In the genomic region with DNA sequence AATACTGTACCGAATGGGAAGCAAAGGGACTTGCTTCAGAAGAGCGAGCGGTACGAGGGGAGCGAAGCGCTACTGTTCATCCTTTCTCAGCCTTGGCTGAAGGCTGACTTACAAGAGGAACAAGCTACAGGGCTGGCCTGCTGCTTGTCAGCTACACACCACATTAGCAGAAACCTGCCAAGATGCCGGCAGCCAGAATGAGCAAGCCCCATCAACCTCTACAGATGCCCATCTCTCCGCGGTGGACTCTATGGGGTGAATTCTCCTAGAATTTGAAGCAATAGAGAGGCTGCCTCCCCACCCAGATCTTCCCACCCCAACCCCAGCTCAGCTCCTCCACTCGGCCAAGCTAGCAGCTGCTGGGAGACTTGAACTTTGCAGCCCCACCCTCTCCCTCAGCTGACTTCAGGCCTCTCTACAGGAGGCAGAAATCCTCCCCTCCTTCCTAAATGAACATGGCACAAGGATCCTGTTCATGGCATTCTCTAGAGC, we compare ENCODE assay signal across 9 mouse cellular contexts. TPM values are rescaled to one million over a fixed set of nuclear protein-coding genes. Genes with fewer than 3 reads are reported as not detected.
DNase-seq lines count a peak whose midpoint lies in the region; ATAC-seq and TF ChIP-seq lines count a peak whose summit lies in the region.
"Had no signal": no experiment of that assay in that cellular context is flagged by ENCODE, and none has a peak within 500 bp of the region (broad histone marks: within the 10 kb centered on the region; RNA-seq: fewer than 3 reads in every experiment).

No protein-coding gene starts in this region.

- CTCF ChIA-PET in Patski (lab: Charles Lee), result interaction anchor here (1.3 kb wide), 1 partner anchor 32 kb away, joined by 3 read pairs; no protein-coding TSS in a partner anchor

- no peak for TF ChIP-seq CTCF in Patski (IDR thresholded peaks at IDR 0.05)
- TF ChIP-seq CTCF in forebrain, postnatal 0 days (IDR thresholded peaks at IDR 0.05; ENCODE audit: low read depth), result no peak
- no peak for TF ChIP-seq CTCF in liver, embryonic 14.5 days (IDR thresholded peaks at IDR 0.05; ENCODE audit: low read depth)

- H3K27me3 ChIP-seq in Patski, result no peaks in the 10 kb centered on the region
- no peaks in the 10 kb centered on the region for H3K27me3 ChIP-seq in forebrain, postnatal 0 days (ENCODE audit: insufficient read depth, low read length)
- no peaks in the 10 kb centered on the region for H3K27me3 ChIP-seq in liver, embryonic 14.5 days (ENCODE audit: control insufficient read depth, insufficient read depth, low read length)

- POLR2A ChIA-PET in Patski (lab: Charles Lee), result interaction anchor here (0.6 to 1.8 kb wide), 4 partner anchors 15 to 650 kb away, joined by 3 to 7 read pairs (median 4); no protein-coding TSS in a partner anchor

- peak overlapping the region; percentile 21; the same call in 1 of the 2 replicates for H3K27ac ChIP-seq in forebrain, postnatal 0 days (ENCODE audit: low read depth, low read length)
- H3K27ac ChIP-seq in liver, embryonic 14.5 days, result no peak overlapping the region

- no peak overlapping the region for H3K9ac ChIP-seq in forebrain, postnatal 0 days
- no peak overlapping the region for H3K9ac ChIP-seq in liver, embryonic 14.5 days (replicated peaks)

- TF ChIP-seq EP300 in liver, embryonic 14.5 days (IDR thresholded peaks at IDR 0.05; ENCODE audit: low read depth), result no peak

- peaks cover 13% of the 10 kb centered on the region for H3K4me1 ChIP-seq in forebrain, postnatal 0 days (ENCODE audit: insufficient read depth)
- peaks cover 9 to 39% of the 10 kb centered on the region in 2 experiments; a peak in 3 of 4 replicates for H3K4me1 ChIP-seq in liver, embryonic 14.5 days (replicated peaks; ENCODE audit: control insufficient read depth in 2 of 2, insufficient read depth in 2 of 2, low read length in 1 of 2)

- H3K9me3 ChIP-seq in forebrain, postnatal 0 days (ENCODE audit: low read length), result no peaks in the 10 kb centered on the region
- H3K9me3 ChIP-seq in liver, embryonic 14.5 days (ENCODE audit: control insufficient read depth, low read length), result no peaks in the 10 kb centered on the region

- in situ Hi-C loops in Patski (cut with MboI; ENCODE audit: low pct_unique_long_range_greater_than_20kb), result no loop called here

- 66% methylated on average over 10 of the region's 10 CpGs for WGBS in forebrain, postnatal 0 days
- WGBS in liver, embryonic 14.5 days (ENCODE audit: insufficient replicate concordance), result 78% methylated on average over 10 of the region's 10 CpGs

- peak; percentile 7 for ATAC-seq in Patski
- peak; percentile 50; the same call in 1 of the 2 replicates for ATAC-seq in forebrain, postnatal 0 days
- peak; percentile 19; the same call in 1 of the 2 replicates for ATAC-seq in liver, embryonic 14.5 days (ENCODE audit: insufficient read depth)

- no peak overlapping the region for H3K4me3 ChIP-seq in forebrain, postnatal 0 days (ENCODE audit: low read depth, low read length)
- no peak overlapping the region for H3K4me3 ChIP-seq in liver, embryonic 14.5 days (ENCODE audit: insufficient read depth in 1 of 2, low read depth in 2 of 2, low read length in 2 of 2)

- H3K36me3 ChIP-seq in forebrain, postnatal 0 days (ENCODE audit: insufficient read depth), result no peaks in the 10 kb centered on the region
- H3K36me3 ChIP-seq in liver, embryonic 14.5 days (replicated peaks; ENCODE audit: control insufficient read depth, insufficient read depth, low read depth), result no peaks in the 10 kb centered on the region; the same call in 1 of the 2 replicates

- peak; percentile 96 for DNase-seq in heart, adult 11 months
- no peak for DNase-seq in heart, adult 8-10 months (ENCODE audit: low spot score)
- DNase-seq in Patski (ENCODE audit: low read depth, low spot score), result no peak
- DNase-seq in forebrain, postnatal 0 days, result no peak
- DNase-seq in liver, embryonic 14.5 days (ENCODE audit: low read depth in 3 of 3, low spot score in 3 of 3), result no peak
- DNase-seq in layer of hippocampus, postnatal 10 days (ENCODE audit: low spot score in 2 of 2), result no peak
- no peak for DNase-seq in thymus, postnatal 25 days
- DNase-seq in adrenal gland, postnatal 36 days, result no peak
- DNase-seq: right cerebral cortex, postnatal 25 days had no signal

- H3K4me2 ChIP-seq in forebrain, postnatal 0 days (ENCODE audit: low read depth), result no peak overlapping the region
- no peak overlapping the region for H3K4me2 ChIP-seq in liver, embryonic 14.5 days (ENCODE audit: low read depth)

RNA-seq across cellular contexts. Expression of a gene that starts 46.5 kb away (rescaled TPM):
- total RNA-seq in heart, adult 8-10 months (2022), result 10 to 100 TPM; 15.5 to 19.8 (median 17.2) TPM
- 10.5 TPM for polyA plus RNA-seq in Patski (2021)
- 23.2 and 27.7 TPM in 2 replicates for total RNA-seq in forebrain, postnatal 0 days (2014; rRNA removed)
- polyA plus RNA-seq in forebrain, postnatal 0 days (2015; fragmentation: Nextera tagmentation; extraction: Ambion mirVana), result 38.0 and 49.4 TPM in 2 replicates
- 3.0 and 3.1 TPM in 2 replicates for polyA plus RNA-seq in liver, embryonic 14.5 days (2012; rRNA removed)
- polyA plus RNA-seq in liver, embryonic 14.5 days (2014; fragmentation: Nextera tagmentation; extraction: Ambion mirVana), result 7.7 and 8.3 TPM in 2 replicates
- total RNA-seq in layer of hippocampus, postnatal 10 days (2021), result 100 to 1,000 TPM; 102 TPM
- 10 to 100 TPM; 25.2 to 38.5 TPM for total RNA-seq in adrenal gland, postnatal 36 days (2021)
